Mouse (Mus musculus) ES-E14 (cell line): ENCODE data around the gene Uvrag. TPM values are rescaled to one million over a fixed set of nuclear protein-coding genes. Genes with fewer than 3 reads are reported as not detected.

Source experiments
- DNase-seq: peaks from one replicate; pipeline ENCODE4 v3.0.0-alpha.2; 2013; ENCODE audit warnings: low read depth, low spot score
- H3K27ac ChIP-seq: 2 replicates; pipeline ENCODE4 v1.5.1; 2012; ENCODE audit warnings: low read depth, mild to moderate bottlenecking, low read length, moderate library complexity, mixed read lengths; ENCODE audit not compliant: poor library complexity, insufficient read depth, severe bottlenecking
- H3K36me3 ChIP-seq: 2 replicates; pipeline ENCODE4 v1.6.1; 2012; ENCODE audit warnings: mild to moderate bottlenecking, low read length, moderate library complexity, mixed read lengths; ENCODE audit not compliant: control insufficient read depth, poor library complexity, insufficient read depth, severe bottlenecking
- H3K4me1 ChIP-seq, 2 experiments: fragments of 150-350 bp in 1 of 2; sonication (generic) in 1 of 2; 2 replicates each; pipeline ENCODE4 v1.6.1; 2012; ENCODE audit warnings: low read length in 2 of 2, mild to moderate bottlenecking in 1 of 2, mixed read lengths in 1 of 2; ENCODE audit not compliant: control insufficient read depth in 2 of 2, insufficient read depth in 2 of 2, poor library complexity in 1 of 2
- H3K4me3 ChIP-seq, 2 experiments: fragments of 150-350 bp in 1 of 2; sonication (generic) in 1 of 2; 2 replicates each; pipeline ENCODE4 v1.5.1; 2012; ENCODE audit warnings: low read length in 2 of 2, low read depth in 1 of 2, mild to moderate bottlenecking in 1 of 2, mixed read lengths in 1 of 2; ENCODE audit not compliant: insufficient read depth in 1 of 2, poor library complexity in 1 of 2, severe bottlenecking in 1 of 2
- H3K9ac ChIP-seq: 2 replicates; pipeline ENCODE4 v1.6.1; 2012; ENCODE audit warnings: low read depth, mild to moderate bottlenecking, low read length, mixed read lengths; ENCODE audit not compliant: poor library complexity, insufficient read depth, severe bottlenecking
- H3K9me3 ChIP-seq: fragments of 150-350 bp; sonication (generic); 2 replicates; pipeline ENCODE4 v1.6.1; 2012; ENCODE audit warnings: low read depth, mild to moderate bottlenecking, low read length; ENCODE audit not compliant: control insufficient read depth, insufficient read depth
- CHD2 ChIP-seq: IDR thresholded peaks from 2 replicates; pipeline ENCODE4 v1.6.1; 2014; ENCODE audit warnings: mild to moderate bottlenecking, low read depth, low read length, inconsistent platforms
- HCFC1 ChIP-seq: IDR thresholded peaks from 2 replicates; pipeline ENCODE4 v1.6.1; 2012; ENCODE audit warnings: low read length, inconsistent platforms, borderline replicate concordance; ENCODE audit not compliant: insufficient read depth
- MAFK ChIP-seq: IDR thresholded peaks from 2 replicates; pipeline ENCODE4 v1.6.1; 2014; ENCODE audit warnings: mild to moderate bottlenecking, low read depth, low read length, inconsistent platforms; ENCODE audit not compliant: insufficient read depth
- ZC3H11A ChIP-seq: IDR thresholded peaks from 2 replicates; pipeline ENCODE4 v1.6.1; 2012; ENCODE audit warnings: low read depth, mild to moderate bottlenecking, inconsistent platforms, low read length, borderline replicate concordance
- ZNF384 ChIP-seq: IDR thresholded peaks from 2 replicates; pipeline ENCODE4 v1.6.1; 2012; ENCODE audit warnings: low read depth, low read length, inconsistent platforms
- in situ Hi-C, 2 experiments: fragments of 600-800 bp; cut with MboI; formaldehyde crosslinking; loops; one replicate each; pipeline ENCODE4 v1.15.1; 2025; ENCODE audit warnings: low sequenced_read_pairs in 2 of 2, inconsistent platforms in 1 of 2; ENCODE audit not compliant: unreplicated experiment in 2 of 2
- total RNA-seq: library from RNA; depleted of rRNA; stranded (reverse); fragments of 300-350 nt; gene quantifications from 2 replicates; pipeline ENCODE4 v1.2.3, GENCODE M21; 2012

Gene Uvrag
- total RNA-seq, 1 experiment = 14.6 TPM

DNA sequence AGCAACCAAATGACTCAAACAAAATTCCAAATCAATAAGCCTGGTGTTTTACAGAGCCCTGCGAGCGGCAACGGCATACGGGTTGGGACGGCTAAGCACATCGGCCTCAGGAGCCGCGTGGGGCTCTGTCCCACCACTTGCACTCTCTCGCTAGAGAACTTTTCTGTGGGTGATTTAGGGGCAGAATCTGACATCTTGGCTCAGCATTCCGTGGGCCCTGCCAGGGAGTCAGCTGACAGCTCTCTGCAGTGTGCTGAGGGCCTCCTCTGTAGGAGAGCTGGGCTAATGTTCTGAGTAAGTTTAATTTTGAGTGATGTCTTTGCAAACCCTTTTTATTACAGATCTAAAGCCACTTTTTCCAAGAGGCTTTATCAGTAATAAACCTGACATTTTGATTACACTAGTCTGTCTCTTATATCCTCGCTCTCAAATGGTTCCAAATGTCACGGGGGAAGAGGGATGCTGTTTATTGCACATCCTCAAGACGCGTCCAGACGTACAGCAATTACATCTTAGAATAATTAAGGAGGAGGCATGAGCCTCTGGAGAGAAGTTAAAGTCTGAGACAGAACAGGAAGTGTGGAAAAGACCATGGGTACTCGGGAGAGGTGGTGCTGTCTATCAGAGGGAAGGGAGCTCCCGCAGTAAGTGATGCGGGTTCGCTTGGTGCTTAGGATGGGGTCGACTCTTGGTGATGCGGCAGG is 236.1 kb downstream of the Uvrag start:
- no peak for DNase-seq
- Histone ChIP-seq H3K9ac (no peak overlapping the region), H3K4me3 (no peak overlapping the region), H3K36me3 (no peaks in the 10 kb centered on the region), H3K9me3 (no peaks in the 10 kb centered on the region), H3K27ac (no peak overlapping the region), H3K4me1 (no peaks in the 10 kb centered on the region)
- no peak for TF ChIP-seq CHD2
- no peak for TF ChIP-seq HCFC1
- no peak for TF ChIP-seq ZNF384
- TF ChIP-seq ZC3H11A = no peak
- no peak for TF ChIP-seq MAFK
- in situ Hi-C loops = no loop called here

DNA sequence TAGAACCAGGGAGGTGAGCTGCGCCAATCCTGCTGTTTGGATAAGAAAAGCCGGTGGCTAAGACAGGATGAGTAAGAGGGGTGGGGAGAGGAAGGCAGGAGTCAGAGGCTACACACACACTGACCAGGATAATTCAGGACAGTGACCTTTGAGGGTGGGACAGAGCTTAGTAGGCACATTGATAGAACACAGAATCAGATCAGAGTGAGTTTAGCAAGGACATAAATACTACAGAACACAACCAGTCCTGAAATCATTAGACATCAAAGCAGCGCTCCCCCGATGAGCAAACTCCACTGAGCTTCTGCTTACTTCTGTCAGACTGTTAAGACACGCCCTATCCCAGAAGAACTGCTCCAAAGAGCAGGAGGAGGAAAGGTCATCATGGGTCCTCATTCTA is 237.1 kb downstream of the Uvrag start:
- no peak for DNase-seq
- Histone ChIP-seq H3K27ac (no peak overlapping the region), H3K4me1 (no peaks in the 10 kb centered on the region), H3K9me3 (no peaks in the 10 kb centered on the region), H3K9ac (no peak overlapping the region), H3K36me3 (no peaks in the 10 kb centered on the region), H3K4me3 (no peak overlapping the region)
- in situ Hi-C loops = no loop called here
- no peak for TF ChIP-seq ZC3H11A
- TF ChIP-seq CHD2 = no peak
- no peak for TF ChIP-seq HCFC1
- TF ChIP-seq ZNF384 = no peak
- TF ChIP-seq MAFK = no peak

DNA sequence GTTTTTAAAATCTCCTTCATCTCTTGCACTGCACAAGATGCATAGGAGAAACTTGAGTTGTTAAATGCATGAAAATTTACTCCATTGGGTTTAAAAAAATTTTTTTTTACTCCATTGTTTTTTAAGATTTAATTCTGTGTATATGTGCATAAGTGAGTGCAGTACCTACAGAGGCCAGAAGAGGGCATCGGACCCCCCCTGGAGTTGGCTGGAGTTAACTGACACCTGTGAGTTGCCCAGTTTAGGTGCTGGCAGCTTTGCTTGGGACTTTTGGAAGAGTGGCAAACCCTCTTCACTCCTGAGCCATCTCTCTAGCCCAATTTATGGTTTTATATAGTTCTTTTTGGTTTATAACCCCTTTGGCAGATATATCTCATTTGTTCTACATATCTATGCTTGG is 239.8 kb downstream of the Uvrag start:
- no peak overlapping the region for H3K9ac ChIP-seq
- no peaks in the 10 kb centered on the region for H3K4me1 ChIP-seq
- no peaks in the 10 kb centered on the region for H3K36me3 ChIP-seq
- in situ Hi-C loops = no loop called here
- H3K27ac ChIP-seq = no peak overlapping the region
- DNase-seq = peak; percentile 9
- no peak overlapping the region for H3K4me3 ChIP-seq
- TF ChIP-seq CHD2 = no peak
- TF ChIP-seq ZC3H11A = 0 out of 2 replicates have a peak, but pooled peaks have one; percentile 16
- no peaks in the 10 kb centered on the region for H3K9me3 ChIP-seq

DNA sequence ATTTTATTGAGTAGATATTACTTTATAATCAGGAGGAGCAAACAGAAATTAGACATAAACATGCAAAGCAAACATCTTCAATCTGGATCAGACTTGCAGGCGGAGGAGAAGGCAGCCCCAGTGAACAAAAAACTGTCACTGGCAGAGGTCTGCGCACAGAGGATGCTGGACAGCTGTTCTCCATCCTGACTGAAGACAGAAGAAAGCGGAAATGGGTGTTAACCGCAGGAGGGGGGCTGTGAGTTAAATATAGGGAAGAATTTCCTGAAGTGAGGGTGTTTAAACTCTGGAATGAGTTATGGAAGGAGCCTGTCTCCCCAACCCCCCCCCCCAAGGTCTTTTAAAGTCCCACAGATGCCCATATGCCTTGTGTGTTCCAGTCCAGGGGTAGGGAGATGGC is 241.1 kb downstream of the Uvrag start:
- Histone ChIP-seq H3K27ac (no peak overlapping the region), H3K36me3 (no peaks in the 10 kb centered on the region), H3K4me1 (no peaks in the 10 kb centered on the region), H3K9ac (no peak overlapping the region), H3K9me3 (no peaks in the 10 kb centered on the region), H3K4me3 (no peak overlapping the region)
- TF ChIP-seq MAFK (no peak), ZC3H11A (no peak), ZNF384 (no peak), CHD2 (no peak), HCFC1 (no peak)
- in situ Hi-C loops = no loop called here
- DNase-seq = no peak

DNA sequence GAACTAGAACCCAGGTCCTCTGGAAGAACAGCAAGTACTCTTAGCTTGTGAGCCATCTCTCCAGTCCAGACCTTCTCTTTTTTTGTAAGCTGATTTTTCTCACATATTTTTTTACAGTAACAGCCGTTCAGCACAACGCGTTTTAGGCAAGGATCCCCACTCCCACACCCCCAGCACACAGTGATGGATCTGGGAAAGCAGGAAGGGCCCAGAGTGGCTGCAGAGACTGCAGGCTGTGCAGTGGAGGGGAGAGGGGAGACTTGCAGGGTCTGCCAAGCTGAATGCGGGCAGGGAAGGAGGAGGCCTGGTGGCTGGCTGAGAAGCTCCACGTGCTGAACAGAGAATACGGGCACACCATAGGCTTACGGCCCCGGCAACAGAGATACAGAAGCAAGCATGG is 243.6 kb downstream of the Uvrag start:
- H3K4me1 ChIP-seq = no peaks in the 10 kb centered on the region

More for the DNA sequence above, 243.6 kb downstream of the Uvrag start:
- H3K9ac ChIP-seq = no peak overlapping the region
- H3K36me3 ChIP-seq = no peaks in the 10 kb centered on the region
- H3K4me3 ChIP-seq = no peak overlapping the region
- no peak for DNase-seq
- in situ Hi-C loops = no loop called here
- H3K9me3 ChIP-seq = no peaks in the 10 kb centered on the region
- H3K27ac ChIP-seq = no peak overlapping the region; the same call in 1 of the 2 replicates
- TF ChIP-seq ZNF384 (no peak), ZC3H11A (no peak), HCFC1 (no peak), MAFK (no peak), CHD2 (no peak)
